Comparison of ENCODE assay signal across 8 mouse cellular contexts in the genomic region with DNA sequence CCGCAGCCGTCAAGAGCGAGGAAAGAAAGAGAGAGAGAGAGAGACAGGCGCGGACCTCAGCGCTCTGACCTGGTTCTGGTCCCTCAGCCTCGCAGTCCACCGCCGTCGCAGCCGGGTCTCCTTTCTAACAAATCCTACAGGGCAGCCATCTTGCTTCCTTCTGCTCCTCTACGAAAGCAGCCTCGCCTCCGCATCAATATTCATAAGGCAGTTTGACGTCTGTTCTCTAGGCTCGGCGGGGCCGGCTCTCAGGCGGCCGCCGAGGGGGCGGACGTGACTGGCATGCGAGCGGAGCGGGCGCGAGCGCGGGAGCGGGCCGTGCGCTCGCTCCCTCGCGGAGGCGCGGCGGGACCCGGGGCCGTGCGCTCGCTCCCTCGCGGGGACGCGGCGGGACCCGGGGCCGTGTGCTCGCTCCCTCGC. TPM values are rescaled to one million over a fixed set of nuclear protein-coding genes. Genes with fewer than 3 reads are reported as not detected.
DNase-seq lines count a peak whose midpoint lies in the region; ATAC-seq and TF ChIP-seq lines count a peak whose summit lies in the region.

No protein-coding gene starts in this region.

- no peaks in the 10 kb centered on the region for H3K27me3 ChIP-seq in G1E (ENCODE audit: insufficient read depth, low read length)
- H3K27me3 ChIP-seq in lung, embryonic 16.5 days (ENCODE audit: control insufficient read depth, insufficient read depth, low read depth, low read length), result no peaks in the 10 kb centered on the region

- TF ChIP-seq CTCF in G1E (IDR thresholded peaks at IDR 0.05; ENCODE audit: low read depth, low read length), result no peak

- ATAC-seq in G1E (ENCODE audit: extremely low read depth, insufficient number of reproducible peaks, low FRiP score, poor library complexity, severe bottlenecking), result peak; percentile 90
- peak; percentile 85 to 86 for ATAC-seq in hematopoietic stem cell, adult 5-6 weeks (replicated peaks in 1 of 2; ENCODE audit: insufficient read depth in 1 of 2, low FRiP score in 2 of 2, low TSS enrichment in 1 of 2, low read depth in 1 of 2, poor library complexity in 2 of 2, severe bottlenecking in 2 of 2)
- ATAC-seq in lung, embryonic 16.5 days (ENCODE audit: low read depth), result peak; percentile 95

- H3K4me3 ChIP-seq in G1E (ENCODE audit: low read depth, low read length), result peak overlapping the region; percentile 81
- H3K4me3 ChIP-seq in lung, embryonic 16.5 days (ENCODE audit: low read length), result peak overlapping the region; percentile 82

- peak; percentile 70 for DNase-seq in G1E (ENCODE audit: low spot score)
- DNase-seq in cerebellum, adult 18-20 months, result peak; percentile 83 to 88
- DNase-seq in forelimb bud, embryonic 11.5 days (ENCODE audit: low read depth, low spot score), result peak; percentile 87
- peak; percentile 95 for DNase-seq in layer of hippocampus, adult 9-11 months
- DNase-seq in ovary, postnatal 10 days (ENCODE audit: low spot score), result peak; percentile 75
- peak; percentile 88 for DNase-seq in thymus, postnatal 0 days (ENCODE audit: low spot score)

- peaks cover 12% of the 10 kb centered on the region for H3K36me3 ChIP-seq in G1E (replicated peaks)
- H3K36me3 ChIP-seq in lung, embryonic 16.5 days (ENCODE audit: control insufficient read depth, insufficient read depth, low read length), result no peaks in the 10 kb centered on the region

- H3K4me1 ChIP-seq in G1E (ENCODE audit: insufficient read depth, low read depth, low read length), result peaks cover 39% of the 10 kb centered on the region
- H3K4me1 ChIP-seq in lung, embryonic 16.5 days (replicated peaks; ENCODE audit: control insufficient read depth, insufficient read depth, low read length), result peaks cover 14% of the 10 kb centered on the region; the same call in 1 of the 2 replicates

- H3K9me3 ChIP-seq in G1E (replicated peaks), result no peaks in the 10 kb centered on the region
- no peaks in the 10 kb centered on the region for H3K9me3 ChIP-seq in lung, embryonic 16.5 days (ENCODE audit: control insufficient read depth, low read length)

- H3K4me2 ChIP-seq in lung, embryonic 16.5 days (ENCODE audit: low read depth, low read length), result peak overlapping the region; percentile 79

- peak overlapping the region; percentile 95 for H3K9ac ChIP-seq in lung, embryonic 16.5 days (ENCODE audit: low read length)

- WGBS in lung, embryonic 16.5 days, result 0% methylated on average over 37 of the region's 52 CpGs

- H3K27ac ChIP-seq in lung, embryonic 16.5 days (ENCODE audit: low read length), result peak overlapping the region; percentile 99

RNA-seq across cellular contexts. Expression of gene Tet2, which starts 0.8 kb away (rescaled TPM):
- total RNA-seq in G1E (2014; fragmentation: Nextera tagmentation) (140 and 144 TPM in 2 replicates), G1E (2017) (87.0 and 97.1 TPM in 2 replicates)
- 8.3 and 14.8 TPM in 2 replicates for polyA plus RNA-seq in G1E (2012)
- total RNA-seq in hematopoietic stem cell, adult 5-6 weeks (2017), result 45.7 and 60.4 TPM in 2 replicates
- 16.1 and 18.8 TPM in 2 replicates for polyA plus RNA-seq in lung, embryonic 16.5 days (2015; fragmentation: Nextera tagmentation; extraction: Ambion mirVana)
- 6.2 and 10.4 TPM in 2 replicates for polyA plus RNA-seq in thymus, postnatal 0 days (2015; fragmentation: Nextera tagmentation; extraction: Ambion mirVana)

Comparison
In these comparisons a context has a peak if more than half of its experiments do, and no peak if none do; other contexts are left out.
1. Peak in every context shown above with its lines: DNase-seq, ATAC-seq, H3K4me3 ChIP-seq and H3K27ac ChIP-seq.